Mouse (Mus musculus) neutrophil, adult 83 days (primary cell): ENCODE measurements around the gene Naa25. TPM values are rescaled to one million over a fixed set of nuclear protein-coding genes. Genes with fewer than 3 reads are reported as not detected.

Experiments used
- total RNA-seq, 2 experiments: library from RNA; stranded (reverse); gene quantifications; one replicate each; pipeline ENCODE4 v1.2.4; 2023

The Naa25 gene
- 10 to 100 TPM; 10.8 to 11.5 TPM for total RNA-seq

GRCm38 (mm10) chr5:121397187-121398145 lies at the start of gene Naa25:
Gene Naa25 (plus strand): TSS chr5:121397936.

GRCm38 (mm10) chr5:121385461-121386119 lies 12.1 kb upstream of the Naa25 start, which contains the start of gene Trafd1:
Gene Trafd1 (minus strand): TSS chr5:121385632.

GRCm38 (mm10) chr5:121451644-121452025 lies 53.9 kb downstream of the Naa25 start, which contains the start of gene Tmem116:
Gene Tmem116 (plus strand): TSS chr5:121451893.

GRCm38 (mm10) chr5:121452026-121452869 lies 54.5 kb downstream of the Naa25 start, which contains the start of gene Erp29:
Gene Erp29 (minus strand): TSS chr5:121452506.

Other genes with a start within 250 kb of the Naa25 start
- 10 to 100 TPM; 35.9 to 37.9 TPM for gene Ptpn11, start 206.5 kb upstream of the Naa25 start, total RNA-seq
- 100 to 1,000 TPM; 682 to 717 TPM for gene Rpl6, start 193.5 kb upstream of the Naa25 start, total RNA-seq
- gene Hectd4, start 177.7 kb upstream of the Naa25 start, total RNA-seq = 10 to 100 TPM; 35.1 to 41.1 TPM
- 100 to 1,000 TPM; 109 to 116 TPM for gene Trafd1, start 12.3 kb upstream of the Naa25 start, total RNA-seq
- gene Tmem116, start 54.0 kb downstream of the Naa25 start, total RNA-seq = 1 to 10 TPM in 1 of 2 experiments, not detected in 1; 1.4 TPM
- 100 to 1,000 TPM; 155 to 159 TPM for gene Erp29, start 54.6 kb downstream of the Naa25 start, total RNA-seq
- not detected for gene Adam1b, start 105.5 kb downstream of the Naa25 start, total RNA-seq
- gene Adam1a, start 147.5 kb downstream of the Naa25 start, total RNA-seq = 1 to 10 TPM; 3.3 to 4.0 TPM
- gene Gm42878, start 147.5 kb downstream of the Naa25 start, total RNA-seq = not detected
- gene Mapkapk5, start 148.0 kb downstream of the Naa25 start, total RNA-seq = 10 to 100 TPM; 56.8 to 62.6 TPM
- 100 to 1,000 TPM; 890 to 908 TPM for gene Aldh2, start 195.9 kb downstream of the Naa25 start, total RNA-seq
- gene Acad12, start 221.0 kb downstream of the Naa25 start, total RNA-seq = 1 to 10 TPM; 4.4 to 4.8 TPM